Mouse (Mus musculus) CD4-positive, CD25-positive, alpha-beta regulatory T cell, adult 2 months (primary cell): ENCODE data around the gene Bmpr1b.
A peak's percentile ranks its signal among the peaks of the same experiment; 100 is the strongest.

ENCODE experiments used
- DNase-seq: peaks from one replicate; pipeline ENCODE4 v3.0.0-alpha.2; 2012; ENCODE audit warnings: low read depth, low spot score

Bmpr1b gene

GRCm38 (mm10) chr3:142114190-142114589, 55.0 kb downstream of the Bmpr1b start:
- no peak for DNase-seq

DNA sequence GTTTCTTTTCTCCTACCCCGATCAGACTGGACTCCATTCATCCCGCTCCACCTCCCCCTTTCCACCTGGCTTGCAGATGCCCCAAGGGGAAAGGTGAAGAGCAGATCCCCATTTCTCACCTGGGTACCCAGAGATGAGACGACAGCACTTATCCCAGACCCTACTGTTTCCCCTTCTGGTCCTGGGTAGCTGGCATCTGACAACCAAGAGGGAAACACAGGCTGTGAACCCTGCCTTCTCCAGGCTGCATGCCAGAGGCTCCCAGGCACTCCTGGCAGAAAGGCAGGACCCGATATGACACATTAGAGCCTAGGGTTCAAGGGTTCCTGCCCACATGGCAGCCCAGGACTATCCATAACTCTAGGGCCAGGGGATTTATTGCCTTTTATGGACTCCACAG, 56.0 kb downstream of the Bmpr1b start:
- no peak for DNase-seq

DNA sequence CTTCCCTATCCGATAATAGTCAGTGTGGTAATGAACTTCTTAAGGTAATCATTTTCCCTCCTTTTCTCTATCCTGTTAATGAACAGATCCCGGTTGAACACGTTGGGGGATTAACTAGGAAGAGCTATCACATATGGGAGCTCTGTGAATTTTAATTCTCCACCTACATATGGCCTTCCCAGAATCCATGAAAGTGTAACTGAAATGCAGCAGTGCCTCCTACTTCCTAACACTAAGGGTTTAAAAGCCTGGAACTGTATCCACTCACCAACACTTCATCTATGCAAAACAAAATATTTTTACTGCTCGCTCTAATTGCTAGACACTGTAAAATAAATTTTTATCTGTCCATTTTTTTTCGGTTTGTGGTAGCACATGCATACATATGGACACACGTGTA, 63.0 kb downstream of the Bmpr1b start:
- no peak for DNase-seq

DNA sequence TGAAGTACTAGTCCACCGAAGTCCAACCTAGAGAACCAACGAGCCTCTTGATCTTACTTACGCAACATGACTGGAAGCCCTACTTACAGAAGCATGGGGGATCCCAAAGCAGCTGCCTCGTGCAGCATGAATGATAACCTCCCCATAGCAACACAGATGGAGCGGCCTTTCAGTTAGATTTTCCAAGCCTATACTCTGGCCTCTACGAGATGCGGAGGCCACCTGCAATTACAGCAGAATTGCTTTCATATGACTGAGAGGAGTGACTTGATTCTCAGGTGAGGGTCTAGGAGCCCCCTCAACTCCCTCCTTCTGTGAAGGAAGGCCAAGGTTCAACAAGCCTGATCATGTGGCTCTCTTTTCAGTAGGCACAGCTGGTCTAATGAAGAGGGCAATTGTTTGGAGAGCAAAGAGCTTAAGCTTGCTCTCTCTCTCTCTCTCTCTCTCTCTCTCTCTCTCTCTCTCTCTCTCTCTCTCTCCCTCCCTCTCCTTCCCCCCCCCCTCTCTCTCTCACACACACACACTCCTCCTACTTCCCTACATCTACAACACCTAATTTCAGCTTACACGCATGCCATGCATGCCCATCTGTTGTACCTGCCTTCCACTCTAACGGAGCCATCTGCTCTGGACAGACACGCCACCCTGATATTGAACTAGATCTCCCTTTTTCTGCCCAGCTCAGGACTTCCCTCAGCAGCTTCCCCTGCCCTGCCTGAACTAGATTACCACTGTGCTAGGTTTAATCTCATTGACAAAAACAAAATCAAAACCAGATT, 65.0 kb downstream of the Bmpr1b start:
- no peak for DNase-seq

- DNase-seq = no peak
Observed at GRCm38 (mm10) chr3:142103622-142104021, 65.6 kb downstream of the Bmpr1b start.

DNA sequence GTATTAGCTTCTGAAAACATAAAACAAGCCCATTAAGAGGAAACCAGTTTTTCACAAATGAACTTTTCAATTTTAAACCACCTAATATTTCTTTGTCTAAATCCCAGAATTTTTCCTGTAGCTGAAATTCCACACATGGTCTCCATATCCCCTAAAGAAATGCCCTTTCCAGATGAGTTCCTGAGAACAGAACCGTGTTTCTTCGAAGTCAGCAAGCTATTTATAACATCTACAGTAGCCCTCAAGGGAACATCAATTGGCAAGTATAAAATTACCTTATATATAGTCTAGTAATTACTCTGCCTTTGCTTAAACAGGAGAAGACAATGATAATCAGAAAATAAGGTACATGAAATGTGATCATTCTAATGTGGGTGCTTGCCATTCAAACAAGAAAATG, 70.1 kb downstream of the Bmpr1b start:
- no peak for DNase-seq

DNA sequence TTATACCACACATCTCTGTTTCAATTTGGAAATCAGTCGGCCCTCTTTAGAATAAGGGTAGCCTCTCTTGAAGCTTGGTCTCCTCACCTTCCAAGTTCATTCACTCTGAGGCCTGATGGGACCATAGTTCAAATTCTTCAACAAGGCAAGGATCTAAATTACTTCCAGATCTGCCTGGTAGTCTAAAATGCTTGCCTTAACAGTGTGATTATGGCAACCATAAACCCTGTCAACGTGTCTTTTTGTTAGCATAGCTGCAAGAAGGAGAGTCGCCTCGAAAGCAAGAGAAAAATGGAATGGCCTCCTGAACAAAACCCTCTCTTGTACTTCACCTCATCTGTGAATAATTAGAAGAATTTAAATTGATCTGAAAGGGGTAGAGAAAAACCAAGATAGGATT, 75.2 kb downstream of the Bmpr1b start:
- DNase-seq = no peak

- no peak for DNase-seq
Observed at GRCm38 (mm10) chr3:142089684-142090083, 79.5 kb downstream of the Bmpr1b start.

GRCm38 (mm10) chr3:142085938-142086337, 83.3 kb downstream of the Bmpr1b start:
- DNase-seq = no peak

- no peak for DNase-seq
Observed at GRCm38 (mm10) chr3:142084091-142084490, 85.1 kb downstream of the Bmpr1b start.

- no peak for DNase-seq
Observed at GRCm38 (mm10) chr3:142077723-142078302, 91.4 kb downstream of the Bmpr1b start.

GRCm38 (mm10) chr3:142071601-142072000, 97.6 kb downstream of the Bmpr1b start:
- no peak for DNase-seq

DNA sequence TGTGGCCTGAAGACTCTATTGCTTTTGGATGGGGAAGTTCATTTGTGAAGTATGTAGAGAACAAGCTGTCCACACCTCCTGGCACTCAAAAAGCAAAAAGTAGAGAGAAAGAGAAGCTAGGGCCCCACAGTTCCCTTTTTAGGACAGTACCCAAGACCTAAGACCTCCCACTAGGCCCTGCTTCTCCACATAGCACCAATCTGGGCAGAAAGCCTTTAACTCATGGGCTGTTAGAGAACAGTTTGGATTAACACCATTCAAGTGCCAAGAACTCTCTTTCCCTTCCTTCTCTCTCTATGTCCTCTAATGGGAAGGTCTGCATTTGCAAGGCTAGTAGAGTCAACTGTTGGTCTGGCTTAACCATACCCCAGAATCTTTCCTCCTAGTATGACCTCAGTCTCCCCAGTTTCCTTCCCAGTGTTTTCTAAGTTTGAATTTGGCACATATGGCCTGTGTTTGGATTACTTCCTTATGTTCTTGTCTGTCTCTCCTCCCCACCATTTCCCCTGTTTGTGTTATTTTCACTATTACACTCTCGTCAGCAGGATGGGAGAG, 102.4 kb downstream of the Bmpr1b start:
- no peak for DNase-seq

- DNase-seq = no peak
Observed at GRCm38 (mm10) chr3:142065111-142065510, 104.1 kb downstream of the Bmpr1b start.

DNA sequence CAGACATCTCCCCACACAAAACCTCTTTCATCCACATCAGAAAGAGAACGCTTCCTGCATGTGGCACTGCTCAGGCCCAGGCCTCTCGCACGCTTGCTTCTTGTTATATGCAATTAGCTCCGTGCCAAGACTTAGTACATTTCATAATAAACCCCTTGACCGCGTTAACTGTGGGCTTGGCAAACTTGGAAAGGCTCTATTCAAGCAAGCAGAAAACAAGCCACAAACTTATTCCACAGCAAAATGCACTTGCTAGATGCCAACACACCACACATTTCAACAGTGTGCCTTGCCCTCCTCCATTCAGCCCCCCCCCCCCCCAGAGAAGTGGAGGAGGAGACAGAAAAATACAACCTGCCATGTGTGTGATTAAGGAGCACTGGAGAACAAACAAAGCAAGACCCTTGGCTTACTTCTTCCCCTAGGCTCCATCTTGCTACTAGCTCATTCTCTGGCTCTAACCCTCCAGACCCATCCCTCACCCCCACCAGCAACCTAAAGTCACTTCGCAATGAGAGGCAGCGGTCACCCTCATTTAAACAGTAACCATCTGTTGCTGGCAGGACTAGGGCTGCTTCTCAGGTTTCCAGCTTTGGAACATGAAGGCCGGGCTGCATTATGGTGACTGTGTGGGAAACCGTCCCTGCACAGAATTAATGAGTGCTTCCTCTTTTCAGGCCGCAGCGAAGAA, 105.5 kb downstream of the Bmpr1b start:
- DNase-seq = no peak

DNA sequence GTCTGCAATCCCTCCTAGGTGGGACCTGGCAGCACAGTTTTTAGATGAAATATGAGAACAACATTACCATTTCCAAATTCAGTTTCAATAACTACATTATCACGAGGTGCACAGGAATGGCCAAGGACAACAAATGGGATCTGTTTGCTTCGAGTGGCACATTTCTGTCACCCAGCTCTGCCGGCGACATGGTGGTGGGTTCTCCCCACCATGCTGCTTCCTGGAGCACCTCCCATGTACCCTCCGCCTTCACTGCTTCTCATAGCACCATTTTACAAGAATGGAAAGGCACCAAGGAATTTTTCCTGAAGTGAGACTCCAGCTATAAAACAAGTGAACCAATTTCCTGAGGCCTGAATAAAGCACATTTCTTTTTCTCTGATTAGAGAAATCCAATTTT, 108.0 kb downstream of the Bmpr1b start:
- DNase-seq = no peak

DNA sequence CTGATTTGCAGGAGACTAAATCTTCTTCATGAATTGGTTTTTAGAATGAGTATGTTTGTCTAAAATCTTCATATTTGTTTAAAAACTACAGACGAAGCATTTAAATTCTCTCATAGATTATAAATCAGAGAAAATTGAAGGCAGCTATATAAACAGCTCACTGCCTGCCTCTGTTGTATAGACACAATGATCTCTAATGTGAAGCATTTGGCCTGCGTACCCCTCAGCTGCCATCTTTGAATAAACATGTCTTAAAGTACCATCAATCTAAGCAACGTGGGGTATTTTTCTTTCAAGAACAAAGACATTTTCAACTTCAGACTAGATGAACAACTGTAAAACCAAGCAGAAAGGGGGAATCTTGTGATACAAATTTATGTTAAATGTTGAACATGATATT, 109.3 kb downstream of the Bmpr1b start:
- DNase-seq = no peak

- DNase-seq = no peak
Observed at GRCm38 (mm10) chr3:142050681-142051080, 118.5 kb downstream of the Bmpr1b start.

- no peak for DNase-seq
Observed at GRCm38 (mm10) chr3:142049610-142050009, 119.6 kb downstream of the Bmpr1b start.

- DNase-seq = no peak
Observed at GRCm38 (mm10) chr3:142049093-142049492, 120.1 kb downstream of the Bmpr1b start.

GRCm38 (mm10) chr3:142048493-142048892, 120.7 kb downstream of the Bmpr1b start:
- DNase-seq = no peak

- peak; percentile 15 for DNase-seq
Observed at GRCm38 (mm10) chr3:142043463-142043862, 125.8 kb downstream of the Bmpr1b start.

DNA sequence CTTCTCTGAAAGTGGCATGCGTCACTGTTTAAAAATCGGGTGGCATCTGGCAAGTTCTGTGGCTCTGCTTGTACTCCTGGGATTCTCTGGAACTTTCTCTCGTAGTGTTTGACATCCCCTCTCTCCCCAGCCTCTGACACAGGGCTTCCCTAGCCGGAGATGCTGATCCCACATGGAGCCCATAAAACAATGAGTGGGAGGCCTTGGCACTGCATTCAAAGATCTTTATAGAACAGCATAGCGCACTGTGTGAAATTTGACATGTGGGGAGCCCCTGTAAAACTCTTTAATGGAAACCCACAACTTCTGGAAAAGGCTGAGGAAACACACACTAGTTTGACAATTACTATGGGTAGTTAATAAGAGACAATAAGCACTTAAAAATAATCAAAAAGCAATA, 126.2 kb downstream of the Bmpr1b start:
- no peak for DNase-seq
